Mouse (Mus musculus) skeletal muscle tissue, postnatal 0 days (tissue): ENCODE results near the gene Gm6871. TPM values are rescaled to one million over a fixed set of nuclear protein-coding genes. Genes with fewer than 3 reads are reported as not detected.

ENCODE experiments used
- polyA plus RNA-seq: library from polyadenylated mRNA; unstranded; fragments of >200 nt; fragmentation: Nextera tagmentation; extraction: Ambion mirVana; gene quantifications from 2 replicates; pipeline ENCODE4 v1.2.1, GENCODE M21; 2015

Gm6871 gene
- polyA plus RNA-seq: not detected in 2 replicates

GRCm38 (mm10) chr7:41573562-41573961, at the start of gene Gm6871:
Gene Gm6871, minus strand, starts transcription at chr7:41573662.

GRCm38 (mm10) chr7:41599034-41599813, 25.8 kb upstream of the Gm6871 start, which contains the start of gene 2610021A01Rik:
Gene 2610021A01Rik, plus strand, starts transcription at chr7:41599230.

GRCm38 (mm10) chr7:41499389-41500049, 73.9 kb downstream of the Gm6871 start, which contains the start of the genes Gm20449 and AW146154:
Gene Gm20449, minus strand, starts transcription at chr7:41499417.
Gene AW146154, minus strand, starts transcription at chr7:41499890.

Other genes with a start within 250 kb of the Gm6871 start
- 7.7 and 8.6 TPM in 2 replicates for gene AI987944, start 180.3 kb downstream of the Gm6871 start, polyA plus RNA-seq
- gene Vmn2r57, start 125.0 kb downstream of the Gm6871 start, polyA plus RNA-seq: 0.04 TPM in 1 of 2 replicates, not detected in the other
- not detected in 2 replicates for gene Gm20449, start 74.2 kb downstream of the Gm6871 start, polyA plus RNA-seq
- gene AW146154, start 73.8 kb downstream of the Gm6871 start, polyA plus RNA-seq: 4.5 and 4.6 TPM in 2 replicates
- 3.4 and 4.0 TPM in 2 replicates for gene 2610021A01Rik, start 25.6 kb upstream of the Gm6871 start, polyA plus RNA-seq
- gene Zfp788, start 59.5 kb upstream of the Gm6871 start, polyA plus RNA-seq: 3.7 and 4.3 TPM in 2 replicates